Mouse (Mus musculus): ENCODE measurements around the gene Pde4d.

Gene Pde4d

GRCm38 (mm10) chr13:108449116-108450097 is at the start of gene Pde4d:
Pde4d (plus strand) TSS chr13:108449948.
- DNase-seq (ENCODE audit: low read depth, low spot score) = no peak

GRCm38 (mm10) chr13:108403197-108403596 is 46.6 kb upstream of the Pde4d start:
- DNase-seq (ENCODE audit: low read depth, low spot score) = no peak

- no peak for DNase-seq (ENCODE audit: low read depth, low spot score)
Measured at GRCm38 (mm10) chr13:108404372-108404771, 45.4 kb upstream of the Pde4d start.

GRCm38 (mm10) chr13:108415464-108415863 is 34.3 kb upstream of the Pde4d start:
- no peak for DNase-seq (ENCODE audit: low read depth, low spot score)

GRCm38 (mm10) chr13:108418741-108419507 is 30.8 kb upstream of the Pde4d start:
- DNase-seq (ENCODE audit: low read depth, low spot score) = no peak

- no peak for DNase-seq (ENCODE audit: low read depth, low spot score)
Measured at GRCm38 (mm10) chr13:108426322-108426721, 23.4 kb upstream of the Pde4d start.

- DNase-seq (ENCODE audit: low read depth, low spot score) = no peak
Measured at GRCm38 (mm10) chr13:108428809-108429208, 20.9 kb upstream of the Pde4d start.

- no peak for DNase-seq (ENCODE audit: low read depth, low spot score)
Measured at GRCm38 (mm10) chr13:108429623-108430022, 20.1 kb upstream of the Pde4d start.

- no peak for DNase-seq (ENCODE audit: low read depth, low spot score)
Measured at GRCm38 (mm10) chr13:108431776-108432175, 18.0 kb upstream of the Pde4d start.

GRCm38 (mm10) chr13:108435687-108436086 is 14.1 kb upstream of the Pde4d start:
- no peak for DNase-seq (ENCODE audit: low read depth, low spot score)

- DNase-seq (ENCODE audit: low read depth, low spot score) = no peak
Measured at GRCm38 (mm10) chr13:108437424-108437823, 12.3 kb upstream of the Pde4d start.

GRCm38 (mm10) chr13:108439012-108439411 is 10.7 kb upstream of the Pde4d start:
- DNase-seq (ENCODE audit: low read depth, low spot score) = no peak

- DNase-seq (ENCODE audit: low read depth, low spot score) = no peak
Measured at GRCm38 (mm10) chr13:108448348-108448931, 1.3 kb upstream of the Pde4d start.

- DNase-seq (ENCODE audit: low read depth, low spot score) = no peak
Measured at GRCm38 (mm10) chr13:108451122-108451521, 1.4 kb downstream of the Pde4d start.

- DNase-seq (ENCODE audit: low read depth, low spot score) = peak; percentile 3
Measured at GRCm38 (mm10) chr13:108453064-108453919, 3.5 kb downstream of the Pde4d start.

GRCm38 (mm10) chr13:108462518-108462917 is 12.8 kb downstream of the Pde4d start:
- no peak for DNase-seq (ENCODE audit: low read depth, low spot score)

- DNase-seq (ENCODE audit: low read depth, low spot score) = no peak
Measured at GRCm38 (mm10) chr13:108465755-108466154, 16.0 kb downstream of the Pde4d start.

GRCm38 (mm10) chr13:108467046-108467445 is 17.3 kb downstream of the Pde4d start:
- no peak for DNase-seq (ENCODE audit: low read depth, low spot score)

GRCm38 (mm10) chr13:108480451-108480850 is 30.7 kb downstream of the Pde4d start:
- DNase-seq (ENCODE audit: low read depth, low spot score) = no peak

GRCm38 (mm10) chr13:108485036-108485435 is 35.3 kb downstream of the Pde4d start:
- no peak for DNase-seq (ENCODE audit: low read depth, low spot score)

GRCm38 (mm10) chr13:108487066-108487465 is 37.3 kb downstream of the Pde4d start:
- no peak for DNase-seq (ENCODE audit: low read depth, low spot score)

All from ZHBTc4 (cell line).